Mouse (Mus musculus) left cerebral cortex, postnatal 25 days (tissue): ENCODE measurements around the gene Cyp2c68. TPM values are rescaled to one million over a fixed set of nuclear protein-coding genes. Genes with fewer than 3 reads are reported as not detected.
"Not testable (repeated sequence)": the region's sequence is repeated elsewhere in the genome, so short reads cannot be mapped to it uniquely, and the experiment has no call there.

Source experiments
- DNase-seq, 2 experiments: peaks; one replicate each; pipeline ENCODE4 v3.0.0; 2022; ENCODE audit warnings: low spot score in 2 of 2, mixed read lengths in 1 of 2
- intact Hi-C: fragments of 180-260 bp; cut with DNase I; formaldehyde crosslinking; loops from one replicate; pipeline ENCODE4 v1.15.1; 2025
- total RNA-seq, 2 experiments: library from RNA; stranded (reverse); gene quantifications; 2 replicates each; pipeline ENCODE4 v1.2.3; 2021

Cyp2c68 gene
- not detected for total RNA-seq

DNA sequence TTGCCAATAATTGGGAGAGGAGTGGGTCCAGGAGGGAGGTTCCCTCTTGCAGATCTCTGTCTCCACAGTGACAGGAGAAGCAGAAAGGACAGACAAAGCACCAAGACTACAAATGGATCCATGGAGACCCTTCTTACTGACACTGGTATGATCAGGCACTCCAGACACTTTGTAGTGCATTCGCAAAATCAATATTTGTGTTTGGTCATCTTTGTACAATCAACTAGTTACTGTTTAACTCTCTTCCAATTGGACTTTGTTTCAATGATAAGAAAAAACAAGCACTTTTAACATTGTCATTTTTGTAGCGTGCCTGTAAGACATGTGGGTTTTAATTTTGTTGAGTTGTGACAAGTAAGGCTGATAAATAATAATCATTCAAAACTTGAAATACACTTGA is at the start of gene Cyp2c68:
Cyp2c68 (minus strand) TSS at position 135 of the 400 bp plus-strand sequence.
- no peak for DNase-seq
- intact Hi-C loops = no loop called here

DNA sequence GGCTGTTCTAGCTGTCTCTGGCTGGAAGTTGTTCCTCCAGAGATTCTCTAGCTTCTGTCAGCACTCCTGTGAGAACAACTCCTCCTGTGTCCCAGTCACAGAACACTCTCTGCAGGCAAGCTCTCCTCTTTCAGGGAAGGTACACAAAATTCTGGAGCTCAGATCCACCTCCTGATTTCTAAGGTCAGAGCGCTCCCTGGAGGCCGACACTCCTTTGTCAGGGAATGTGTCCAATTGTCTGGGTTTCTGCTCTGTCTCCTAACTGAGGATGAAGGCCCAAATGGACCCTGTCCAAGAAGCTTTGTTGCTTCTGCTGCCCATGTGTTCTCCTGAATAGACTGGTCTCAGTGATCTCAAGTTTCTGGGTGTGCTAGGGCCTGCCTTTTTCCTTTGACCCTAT is 44.6 kb upstream of the Cyp2c68 start:
- intact Hi-C loops, DNase-seq: not testable (repeated sequence)

DNA sequence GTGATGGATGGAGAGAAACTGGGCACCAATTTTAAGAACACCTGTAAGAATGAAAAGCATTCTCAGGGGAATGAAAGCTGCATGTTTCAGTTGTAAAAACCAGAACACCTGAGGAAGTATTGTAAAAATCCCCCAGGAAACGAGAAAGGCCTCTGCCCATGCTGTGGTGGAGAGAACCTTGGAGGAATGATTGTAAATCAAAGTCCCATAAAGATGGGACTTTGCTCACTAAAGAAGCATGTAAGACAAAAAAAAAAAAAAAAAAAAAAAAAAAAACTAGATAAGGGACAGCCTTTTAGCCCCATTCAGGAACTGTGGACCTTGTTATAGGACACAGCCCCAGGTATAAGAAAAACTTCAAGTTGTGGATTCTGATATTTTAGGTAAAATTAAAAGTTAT is 4.5 kb upstream of the Cyp2c68 start:
- intact Hi-C loops = no loop called here

DNA sequence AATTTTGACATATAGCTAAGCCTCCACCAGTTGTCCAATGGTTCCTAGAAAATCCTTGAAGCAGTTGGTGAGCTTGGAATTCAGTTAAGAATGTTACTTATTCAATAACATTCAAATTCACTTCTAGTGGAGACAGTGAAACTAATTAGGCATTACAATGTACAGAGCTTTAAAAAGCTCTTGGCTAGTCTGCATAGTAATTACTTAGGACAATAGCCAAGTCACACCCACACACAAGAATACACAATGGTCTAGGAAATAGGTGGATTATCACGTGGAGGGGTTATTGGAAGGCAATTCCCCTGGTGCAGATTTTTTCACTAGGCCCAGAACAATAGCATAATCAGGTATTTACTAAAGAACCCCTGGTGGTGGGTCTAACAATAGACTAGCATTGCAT is 3.5 kb upstream of the Cyp2c68 start:
- DNase-seq, intact Hi-C loops: not testable (repeated sequence)

More for the DNA sequence above, 4.5 kb upstream of the Cyp2c68 start:
- no peak for DNase-seq

DNA sequence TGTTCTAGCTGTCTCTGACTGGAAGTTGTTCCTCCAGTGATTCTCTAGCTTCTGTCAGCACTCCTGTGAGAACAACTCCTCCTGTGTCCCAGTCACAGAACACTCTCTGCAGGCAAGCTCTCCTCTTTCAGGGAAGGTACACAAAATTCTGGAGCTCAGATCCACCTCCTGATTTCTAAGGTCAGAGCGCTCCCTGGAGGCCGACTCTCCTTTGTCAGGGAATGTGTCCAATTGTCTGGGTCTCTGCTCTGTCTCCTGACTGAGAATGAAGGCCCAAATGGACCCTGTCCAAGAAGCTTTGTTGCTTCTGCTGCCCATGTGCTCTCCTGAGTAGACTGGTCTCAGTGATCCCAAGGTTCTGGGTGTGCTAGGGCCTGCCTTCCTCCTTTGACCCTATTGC is 29.7 kb downstream of the Cyp2c68 start:
- DNase-seq, intact Hi-C loops: not testable (repeated sequence)

DNA sequence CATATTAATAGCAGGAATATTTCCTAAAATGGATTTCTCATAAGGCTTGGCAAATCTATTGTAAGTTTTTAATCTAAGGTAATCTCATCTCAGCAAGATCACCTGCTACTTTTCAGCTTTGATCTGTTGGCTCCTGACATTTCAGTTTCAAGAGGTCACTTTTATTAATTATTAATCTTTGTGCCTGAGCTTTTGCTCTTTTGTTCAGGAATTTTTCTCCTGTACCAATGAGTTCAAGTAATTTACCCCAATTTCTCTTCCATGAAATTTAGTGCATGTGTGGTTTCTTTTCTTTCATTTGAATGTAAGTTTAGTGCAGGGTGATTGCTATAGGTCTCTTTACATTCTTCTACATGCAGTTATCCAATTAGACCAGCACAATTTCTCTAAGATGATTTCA is 75.2 kb downstream of the Cyp2c68 start:
- intact Hi-C loops = not testable (repeated sequence)

DNA sequence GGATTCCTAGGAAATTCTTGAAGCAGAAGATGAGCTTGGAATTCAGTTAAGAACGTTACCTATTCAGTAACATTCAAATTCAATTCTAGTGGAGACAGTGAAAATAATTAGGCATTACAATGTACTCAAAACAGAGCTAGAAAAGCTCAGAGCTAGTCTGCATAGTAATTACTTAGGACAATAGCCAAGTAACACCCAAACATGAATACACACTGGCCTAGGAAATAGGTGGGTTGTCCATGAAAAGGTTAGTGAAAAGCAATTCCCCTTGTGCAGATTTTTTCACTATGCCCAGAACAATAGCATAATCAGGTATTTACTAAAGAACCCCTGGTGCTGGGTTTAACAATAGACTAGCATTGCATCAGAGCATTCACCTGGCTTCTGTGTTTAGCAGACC is 88.5 kb downstream of the Cyp2c68 start:
- intact Hi-C loops = no loop called here
- no peak for DNase-seq

More for the DNA sequence above, 75.2 kb downstream of the Cyp2c68 start:
- DNase-seq = not testable (repeated sequence)

DNA sequence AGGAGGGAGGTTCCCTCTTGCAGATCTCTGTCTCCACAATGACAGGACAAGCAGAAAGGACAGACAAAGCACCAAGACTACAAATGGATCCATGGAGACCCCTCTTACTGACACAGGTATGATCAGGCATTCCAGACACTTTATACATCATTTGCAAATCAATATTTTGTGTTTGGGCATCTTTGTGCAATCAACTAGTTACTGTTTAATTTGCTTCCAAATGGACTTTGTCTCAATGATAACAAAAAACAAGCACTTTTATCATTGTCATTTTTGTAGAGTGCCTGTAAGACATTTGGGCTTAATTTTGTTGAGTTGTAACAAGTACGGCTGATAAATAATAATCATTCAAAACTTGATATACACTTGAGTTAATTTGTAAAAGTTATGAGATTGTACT is 91.9 kb downstream of the Cyp2c68 start, which contains the start of gene Cyp2c67:
Cyp2c67 (minus strand) TSS at position 114 of the 400 bp plus-strand sequence.
- intact Hi-C loops = no loop called here
- DNase-seq = no peak

DNA sequence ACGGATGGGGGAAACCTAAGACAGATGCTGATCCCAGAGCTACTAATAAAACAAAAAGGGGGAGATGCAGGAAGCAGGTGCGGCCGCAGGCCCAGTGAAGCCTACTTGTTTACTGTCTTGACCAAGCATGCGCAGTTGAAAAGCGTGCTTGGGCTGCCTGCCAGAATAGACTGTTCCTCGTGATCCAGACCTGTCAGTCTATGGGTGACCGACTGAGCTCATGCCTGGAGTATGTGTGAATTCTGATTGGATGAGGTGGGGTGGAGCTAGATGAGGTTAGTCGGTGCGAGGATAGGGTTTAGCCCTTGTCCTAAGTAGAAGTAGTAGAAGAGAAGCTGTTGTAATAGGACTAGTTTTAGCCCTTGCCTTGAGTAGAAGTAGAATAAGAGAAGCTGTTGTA is 93.3 kb downstream of the Cyp2c68 start:
- intact Hi-C loops = no loop called here
- no peak for DNase-seq

DNA sequence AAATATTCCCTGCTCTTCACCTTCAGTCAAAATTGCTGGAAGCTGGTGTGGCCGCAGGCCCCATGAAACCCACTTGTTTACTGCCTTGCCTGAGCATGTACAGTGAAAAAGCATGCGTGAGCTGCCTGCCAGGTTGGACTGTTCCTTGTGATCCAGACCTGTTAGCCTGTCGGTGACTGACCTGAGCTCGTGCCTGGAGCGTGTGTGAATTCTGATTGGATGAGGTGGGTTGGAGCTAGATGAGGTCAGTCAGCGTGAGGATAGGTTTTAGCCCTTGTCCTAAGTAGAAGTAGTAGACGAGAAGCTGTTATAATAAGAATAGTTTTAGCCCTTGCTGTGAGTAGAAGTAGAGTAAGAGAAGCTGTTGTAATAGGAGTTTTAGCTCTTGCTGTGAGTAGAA is 96.3 kb downstream of the Cyp2c68 start:
- DNase-seq, intact Hi-C loops: not testable (repeated sequence)

Other genes starting within 250 kb of the Cyp2c68 start
- not detected for gene Cyp2c39, start 230.2 kb downstream of the Cyp2c68 start, total RNA-seq
- not detected for gene Cyp2c67, start 92.0 kb downstream of the Cyp2c68 start, total RNA-seq
- gene Cyp2c40, start 71.8 kb upstream of the Cyp2c68 start, total RNA-seq = not detected
- gene Cyp2c69, start 145.7 kb upstream of the Cyp2c68 start, total RNA-seq = not detected